Mouse (Mus musculus) heart, postnatal 0 days (tissue): ENCODE results near the gene Hoxd3. TPM values are rescaled to one million over a fixed set of nuclear protein-coding genes. Genes with fewer than 3 reads are reported as not detected.

Experiments
- ATAC-seq: fragments of 200-750 bp; cut with Nextera tagmentation; 2 replicates; pipeline ENCODE4 v1.8.0; 2017; ENCODE audit warnings: low read depth, moderate number of reproducible peaks, moderate library complexity; ENCODE audit not compliant: insufficient read depth
- DNase-seq: peaks from one replicate; pipeline ENCODE4 v3.0.0-alpha.2; 2016; ENCODE audit warnings: low spot score
- H3K27ac ChIP-seq: fragments of 300-500 bp; sonication (generic); 2 replicates; pipeline ENCODE4 v1.5.1; 2014; ENCODE audit warnings: low read depth, mild to moderate bottlenecking
- H3K27me3 ChIP-seq: fragments of 300-500 bp; sonication (generic); 2 replicates; pipeline ENCODE4 v1.6.1; 2014; ENCODE audit warnings: low read length, mixed read lengths; ENCODE audit not compliant: control insufficient read depth, insufficient read depth
- H3K36me3 ChIP-seq: fragments of 300-500 bp; sonication (generic); replicated peaks from 2 replicates; pipeline ENCODE4 v1.6.1; 2014; ENCODE audit warnings: low read length, mixed read lengths; ENCODE audit not compliant: control insufficient read depth, insufficient read depth
- H3K4me1 ChIP-seq: fragments of 300-500 bp; sonication (generic); 2 replicates; pipeline ENCODE4 v1.6.1; 2014; ENCODE audit warnings: antibody characterized with exemption; ENCODE audit not compliant: control insufficient read depth, insufficient read depth
- H3K4me2 ChIP-seq: fragments of 300-500 bp; sonication (generic); 2 replicates; pipeline ENCODE4 v1.6.1; 2014; ENCODE audit warnings: low read depth, mild to moderate bottlenecking, low read length, moderate library complexity
- H3K4me3 ChIP-seq: fragments of 300-500 bp; sonication (generic); 2 replicates; pipeline ENCODE4 v1.5.1; 2014; ENCODE audit warnings: low read depth, low read length
- H3K9ac ChIP-seq: fragments of 300-500 bp; sonication (generic); replicated peaks from 2 replicates; pipeline ENCODE4 v1.6.1; 2014; ENCODE audit warnings: low read depth, low read length, mixed read lengths
- H3K9me3 ChIP-seq: fragments of 300-500 bp; sonication (generic); replicated peaks from 2 replicates; pipeline ENCODE4 v1.6.1; 2016; ENCODE audit warnings: low read length; ENCODE audit not compliant: control insufficient read depth
- CTCF ChIP-seq: IDR thresholded peaks from 2 replicates; pipeline ENCODE4 v1.5.1; 2016; ENCODE audit warnings: antibody characterized with exemption, control low read depth, low read depth
- EP300 ChIP-seq: IDR thresholded peaks from 2 replicates; pipeline ENCODE4 v1.6.1; 2016; ENCODE audit warnings: antibody characterized with exemption, low read depth
- WGBS: fragments of 180-500 bp; shearing (Covaris S2); extraction: QIAGEN DNeasy Blood & Tissue Kit; methylation state at CpG from one replicate; pipeline ENCODE4 v1.1.7; 2014; 5-methylcytosine and 5-hydroxymethylcytosine counted together
- polyA plus RNA-seq: library from polyadenylated mRNA; unstranded; fragments of >200 nt; fragmentation: Nextera tagmentation; extraction: Ambion mirVana; gene quantifications from 2 replicates; pipeline ENCODE4 v1.2.1, GENCODE M21; 2015
- total RNA-seq: library from RNA; depleted of rRNA; stranded (reverse); fragments of >200 nt; gene quantifications from 2 replicates; pipeline ENCODE4 v1.2.3, GENCODE M21; 2014; ENCODE audit warnings: low replicate concordance

Gene Hoxd3
- total and polyA plus RNA-seq, 2 experiments from 2014 or later: 0.04 TPM; not detected in 1

DNA sequence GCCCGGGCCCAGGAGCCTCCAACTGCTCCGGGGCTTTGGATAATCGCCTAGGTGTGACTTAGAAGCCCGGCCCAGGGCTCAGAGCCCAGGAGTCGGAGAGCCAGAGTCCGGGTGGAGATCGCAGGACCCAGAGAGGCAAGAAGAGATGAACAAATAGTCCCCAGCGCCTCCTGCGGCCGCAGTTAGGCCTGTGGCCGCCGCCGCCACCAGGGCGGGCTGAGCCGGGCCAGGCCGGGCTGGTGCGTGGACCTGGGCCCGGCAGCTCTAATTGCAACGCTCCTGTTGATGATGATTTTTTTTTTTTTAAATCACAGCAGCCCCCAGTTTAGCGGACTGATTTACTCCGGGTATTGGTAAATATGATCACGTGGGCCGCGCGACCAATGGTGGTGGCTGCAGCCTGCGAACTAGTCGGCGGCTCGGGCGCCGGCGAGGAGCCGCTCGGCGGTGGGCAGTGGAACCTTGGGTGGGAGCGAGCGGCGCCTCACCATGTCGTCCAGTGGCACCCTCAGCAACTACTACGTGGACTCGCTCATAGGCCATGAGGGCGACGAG, 14.1 kb upstream of the Hoxd3 start, which contains the start of gene Hoxd9:
Hoxd9 (plus strand) TSS at position 161 of the 555 bp plus-strand sequence.
- under 1% methylated on average over 43 of the region's 43 CpGs for WGBS
- Histone ChIP-seq H3K9me3 (no peaks in the 10 kb centered on the region), H3K4me1 (no peaks in the 10 kb centered on the region), H3K4me2 (peak within 1 kb of the TSS; percentile 55), H3K9ac (no peak within 1 kb of the TSS), H3K4me3 (peak within 1 kb of the TSS; percentile 37), H3K27me3 (peaks cover 99% of the 10 kb centered on the region), H3K27ac (no peak within 1 kb of the TSS), H3K36me3 (no peaks in the 10 kb centered on the region)
- no peak for TF ChIP-seq EP300
- TF ChIP-seq CTCF: no peak
- no peak for DNase-seq
- ATAC-seq: peak; percentile 55

DNA sequence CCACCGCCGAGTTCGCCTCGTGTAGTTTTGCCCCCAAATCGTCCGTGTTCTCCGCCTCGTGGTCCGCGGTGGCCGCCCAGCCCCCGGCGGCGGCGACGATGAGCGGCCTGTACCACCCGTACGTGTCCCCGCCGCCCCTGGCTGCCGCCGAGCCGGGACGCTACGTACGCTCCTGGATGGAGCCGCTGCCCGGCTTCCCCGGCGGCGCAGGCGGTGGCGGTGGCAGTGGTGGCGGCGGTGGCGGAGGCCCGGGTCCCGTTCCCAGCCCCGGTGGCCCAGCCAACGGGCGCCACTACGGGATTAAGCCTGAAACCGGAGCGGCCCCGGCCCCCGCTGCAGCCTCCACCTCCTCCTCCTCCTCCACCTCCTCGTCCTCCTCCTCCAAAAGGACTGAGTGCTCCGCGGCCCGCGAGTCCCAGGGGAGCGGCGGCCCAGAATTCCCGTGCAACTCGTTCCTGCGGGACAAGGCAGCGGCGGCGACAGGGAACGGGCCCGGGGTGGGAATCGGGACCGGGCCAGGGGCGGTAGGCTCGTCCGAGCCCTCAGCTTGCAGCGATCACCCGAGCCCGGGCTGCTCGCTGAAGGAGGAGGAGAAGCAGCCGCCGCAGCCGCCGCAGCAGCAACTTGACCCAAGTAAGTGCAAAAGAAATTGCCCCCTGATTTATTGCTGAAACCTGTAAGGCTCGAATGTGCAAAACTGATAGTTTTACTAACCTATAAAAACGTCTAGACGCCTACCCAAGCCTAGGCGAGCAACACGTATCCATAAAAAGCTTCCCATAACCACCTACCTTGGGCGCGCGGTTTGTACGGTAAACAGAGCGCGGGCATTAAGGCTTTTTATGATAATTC, 13.3 kb upstream of the Hoxd3 start:
- WGBS: under 1% methylated on average over 77 of the region's 86 CpGs
- H3K27ac ChIP-seq: no peak overlapping the region
- DNase-seq: no peak
- H3K4me1 ChIP-seq: no peaks in the 10 kb centered on the region
- H3K9me3 ChIP-seq: no peaks in the 10 kb centered on the region
- TF ChIP-seq EP300: no peak
- TF ChIP-seq CTCF: no peak
- peak overlapping the region; percentile 55 for H3K4me2 ChIP-seq
- no peaks in the 10 kb centered on the region for H3K36me3 ChIP-seq
- H3K27me3 ChIP-seq: peaks cover 99% of the 10 kb centered on the region
- H3K4me3 ChIP-seq: peak overlapping the region; percentile 37
- H3K9ac ChIP-seq: no peak overlapping the region
- ATAC-seq: peak; percentile 24; the same call in 1 of the 2 replicates

DNA sequence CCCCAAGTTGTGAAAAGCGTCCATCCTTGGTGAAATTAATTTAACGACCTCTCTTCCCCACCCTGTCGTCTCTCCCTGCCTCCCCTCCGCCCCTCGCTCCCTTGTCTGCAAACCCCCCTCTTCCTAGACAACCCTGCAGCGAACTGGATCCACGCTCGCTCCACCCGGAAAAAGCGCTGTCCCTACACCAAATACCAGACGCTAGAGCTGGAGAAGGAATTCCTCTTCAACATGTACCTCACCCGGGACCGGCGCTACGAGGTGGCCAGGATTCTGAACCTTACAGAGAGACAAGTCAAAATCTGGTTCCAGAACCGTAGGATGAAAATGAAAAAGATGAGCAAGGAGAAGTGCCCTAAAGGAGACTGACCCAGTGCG, 12.7 kb upstream of the Hoxd3 start:
- Histone ChIP-seq H3K27me3 (peaks cover 99% of the 10 kb centered on the region), H3K9ac (no peak overlapping the region), H3K4me3 (peak overlapping the region; percentile 37; the same call in 1 of the 2 replicates), H3K36me3 (no peaks in the 10 kb centered on the region), H3K9me3 (no peaks in the 10 kb centered on the region), H3K4me2 (no peak overlapping the region), H3K4me1 (no peaks in the 10 kb centered on the region), H3K27ac (no peak overlapping the region)
- TF ChIP-seq EP300 (no peak), CTCF (no peak)
- DNase-seq (no peak), ATAC-seq (no peak)
- 2% methylated on average over 17 of the region's 17 CpGs for WGBS

DNA sequence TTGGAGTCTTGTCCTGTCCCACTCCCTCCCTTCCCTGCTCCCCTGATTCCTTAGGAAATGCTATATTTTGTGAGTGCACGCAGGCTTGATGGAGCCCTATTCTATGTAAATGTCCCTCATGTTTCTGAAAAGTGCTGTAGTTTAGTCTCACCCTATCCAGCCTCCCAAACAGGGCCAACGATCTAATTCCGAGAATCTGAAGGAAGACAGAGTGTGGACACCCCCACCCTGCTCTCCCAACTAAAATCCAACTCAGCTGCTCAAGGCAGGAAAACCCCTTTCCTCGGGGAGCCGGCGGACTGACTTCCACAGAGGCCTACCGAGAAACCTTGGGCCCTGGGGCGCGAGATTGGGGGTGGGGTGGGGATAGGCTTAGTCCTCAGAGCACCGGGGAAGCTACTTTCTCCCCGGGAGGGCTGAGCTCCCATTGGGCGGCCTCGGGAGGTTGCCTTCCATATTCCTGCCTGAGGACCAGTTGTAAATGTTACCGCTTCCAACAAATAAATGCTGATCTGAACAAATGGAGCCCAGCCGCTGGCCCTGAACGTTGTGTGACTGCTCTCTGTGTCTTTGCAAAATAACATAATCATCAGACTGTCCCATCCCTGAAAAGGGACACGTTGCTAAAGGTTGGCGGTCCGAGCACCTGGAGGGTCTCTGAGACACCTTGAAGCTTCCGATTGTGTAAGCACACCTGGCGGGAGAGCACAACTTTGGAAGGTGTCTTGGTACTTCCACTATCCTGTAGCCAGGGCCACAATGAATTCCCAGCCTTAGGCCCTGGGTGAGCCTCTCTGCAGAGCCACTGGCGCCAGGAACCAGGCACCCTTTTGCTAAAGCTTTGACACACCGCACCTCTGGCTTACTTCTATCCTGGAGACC, 11.8 kb upstream of the Hoxd3 start:
- H3K4me3 ChIP-seq: no peak overlapping the region
- peaks cover 99% of the 10 kb centered on the region for H3K27me3 ChIP-seq
- no peaks in the 10 kb centered on the region for H3K4me1 ChIP-seq
- no peak overlapping the region for H3K4me2 ChIP-seq
- no peak overlapping the region for H3K9ac ChIP-seq
- no peak overlapping the region for H3K27ac ChIP-seq
- no peaks in the 10 kb centered on the region for H3K36me3 ChIP-seq
- TF ChIP-seq EP300: no peak
- no peak for TF ChIP-seq CTCF
- H3K9me3 ChIP-seq: no peaks in the 10 kb centered on the region
- 5% methylated on average over 23 of the region's 23 CpGs for whole genome bisulfite sequencing
- no peak for DNase-seq
- ATAC-seq: no peak

DNA sequence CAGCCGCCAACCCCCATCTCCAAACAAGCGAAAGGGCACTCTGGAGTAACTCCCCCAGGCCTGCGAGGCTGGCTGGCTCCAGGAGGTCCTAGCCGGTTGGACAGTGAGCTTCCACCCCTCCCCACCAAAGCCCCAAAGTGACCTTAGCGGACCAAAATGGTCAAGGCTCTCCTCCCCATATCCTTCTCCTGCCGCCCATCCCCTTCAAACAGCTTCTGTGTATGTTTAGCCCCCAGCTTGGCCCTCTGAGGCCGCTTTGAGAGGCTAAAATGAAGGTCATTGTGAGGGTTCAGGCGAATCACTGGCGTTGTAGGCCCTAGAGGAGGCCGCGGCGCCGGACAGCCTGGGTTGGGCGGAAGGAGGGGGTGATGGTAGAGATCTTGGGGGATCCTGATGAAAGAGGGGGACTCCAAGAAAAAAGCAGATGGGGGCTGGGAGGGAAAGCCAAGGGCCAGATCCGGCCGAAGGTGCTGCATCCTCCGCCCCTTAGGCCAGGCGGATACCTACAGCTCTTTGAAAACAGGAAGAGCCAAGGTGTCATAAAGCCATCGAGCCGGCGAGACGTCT, 11.1 kb upstream of the Hoxd3 start:
- Histone ChIP-seq H3K36me3 (no peaks in the 10 kb centered on the region), H3K9ac (no peak overlapping the region), H3K4me3 (no peak overlapping the region), H3K9me3 (no peaks in the 10 kb centered on the region), H3K27me3 (peaks cover 99% of the 10 kb centered on the region), H3K27ac (no peak overlapping the region), H3K4me2 (no peak overlapping the region), H3K4me1 (no peaks in the 10 kb centered on the region)
- no peak for DNase-seq
- no peak for ATAC-seq
- 7% methylated on average over 22 of the region's 22 CpGs for WGBS
- TF ChIP-seq EP300: no peak
- no peak for TF ChIP-seq CTCF
